Mouse (Mus musculus) cortical plate, adult 2 months (tissue): ENCODE measurements at regions not wholly inside any gene's neighbourhood (a gene's known extent, or its start where the extent isn't known, plus 50 kb on each side); places are given as distances from the start of the nearest gene placed in this dataset.

Source experiments
- CTCF ChIP-seq: fragments of 200-500 bp; IDR thresholded peaks from 2 replicates; pipeline ENCODE4 v1.5.1; 2011; ENCODE audit warnings: mild to moderate bottlenecking, control low read depth, low read length; ENCODE audit not compliant: insufficient read depth; ENCODE audit errors: extremely low read depth
- POLR2A ChIP-seq: fragments of 200-500 bp; IDR thresholded peaks from 2 replicates; pipeline ENCODE4 v1.6.1; 2011; ENCODE audit warnings: mild to moderate bottlenecking, low read length, control low read depth; ENCODE audit not compliant: insufficient read depth; ENCODE audit errors: extremely low read depth

- TF ChIP-seq CTCF (no peak), POLR2A (no peak)
These were observed 107.5 kb upstream of the Sel1l start for GRCm38 (mm10) chr12:91956411-91956810.
